Mouse (Mus musculus) urinary bladder, postnatal 36 days (tissue): ENCODE results near the gene Serpinb6a.

Experiments used
- DNase-seq, 2 experiments: peaks; one replicate each; pipeline ENCODE4 v3.0.0; 2022; ENCODE audit warnings: low spot score in 2 of 2, mixed read lengths in 1 of 2

Gene Serpinb6a

GRCm38 (mm10) chr13:33921041-33921440 is 81.6 kb downstream of the Serpinb6a start:
- no peak for DNase-seq

- DNase-seq: no peak
Measured at GRCm38 (mm10) chr13:33906821-33907220, 95.8 kb downstream of the Serpinb6a start.

- DNase-seq: no peak
Measured at GRCm38 (mm10) chr13:33905176-33905954, 97.2 kb downstream of the Serpinb6a start, which contains the start of gene Serpinb6c. Gene Serpinb6c (minus strand): TSS chr13:33905708.

- no peak for DNase-seq
Measured at GRCm38 (mm10) chr13:33903290-33903689, 99.3 kb downstream of the Serpinb6a start.

GRCm38 (mm10) chr13:33894207-33894606 is 108.4 kb downstream of the Serpinb6a start:
- no peak for DNase-seq
